Mouse (Mus musculus) hindbrain, postnatal 0 days (tissue): Measurements from ENCODE around the gene Syt11. TPM values are rescaled to one million over a fixed set of nuclear protein-coding genes. Genes with fewer than 3 reads are reported as not detected.

Experiments used
- ATAC-seq: fragments of 200-750 bp; cut with Nextera tagmentation; 2 replicates; pipeline ENCODE4 v1.8.0; 2017; ENCODE audit warnings: mild to moderate bottlenecking, moderate TSS enrichment, moderate library complexity
- DNase-seq: peaks from one replicate; pipeline ENCODE4 v3.0.0-alpha.2; 2015; ENCODE audit warnings: low spot score
- H3K27ac ChIP-seq: fragments of 300-500 bp; sonication (generic); 2 replicates; pipeline ENCODE4 v1.5.1; 2014; ENCODE audit warnings: mild to moderate bottlenecking
- H3K27me3 ChIP-seq: fragments of 300-500 bp; sonication (generic); 2 replicates; pipeline ENCODE4 v1.6.1; 2014; ENCODE audit warnings: low read length, mixed read lengths; ENCODE audit not compliant: insufficient read depth
- H3K36me3 ChIP-seq: fragments of 300-500 bp; sonication (generic); 2 replicates; pipeline ENCODE4 v1.6.1; 2014; ENCODE audit warnings: low read length, mixed read lengths; ENCODE audit not compliant: insufficient read depth
- H3K4me1 ChIP-seq: fragments of 300-500 bp; sonication (generic); 2 replicates; pipeline ENCODE4 v1.6.1; 2014; ENCODE audit warnings: antibody characterized with exemption, low read length, mixed read lengths; ENCODE audit not compliant: insufficient read depth
- H3K4me2 ChIP-seq: fragments of 300-500 bp; sonication (generic); 2 replicates; pipeline ENCODE4 v1.6.1; 2014; ENCODE audit warnings: low read depth, mild to moderate bottlenecking, low read length, moderate library complexity, mixed read lengths
- H3K4me3 ChIP-seq: fragments of 300-500 bp; sonication (generic); 2 replicates; pipeline ENCODE4 v1.5.1; 2014; ENCODE audit warnings: low read length
- H3K9ac ChIP-seq: fragments of 300-500 bp; sonication (generic); replicated peaks from 2 replicates; pipeline ENCODE4 v1.6.1; 2014; ENCODE audit warnings: mild to moderate bottlenecking, low read length, moderate library complexity, mixed read lengths
- H3K9me3 ChIP-seq: fragments of 300-500 bp; sonication (generic); 2 replicates; pipeline ENCODE4 v1.6.1; 2016; ENCODE audit warnings: low read length, mixed read lengths
- CTCF ChIP-seq: IDR thresholded peaks from 2 replicates; pipeline ENCODE4 v1.5.1; 2016; ENCODE audit warnings: antibody characterized with exemption, control low read depth, low read depth
- WGBS: fragments of 180-500 bp; shearing (Covaris S2); extraction: QIAGEN DNeasy Blood & Tissue Kit; methylation state at CpG from one replicate; pipeline ENCODE4 v1.1.7; 2014; 5-methylcytosine and 5-hydroxymethylcytosine counted together
- polyA plus RNA-seq: library from polyadenylated mRNA; unstranded; fragments of >200 nt; fragmentation: Nextera tagmentation; extraction: Ambion mirVana; gene quantifications from 2 replicates; pipeline ENCODE4 v1.2.1, GENCODE M21; 2015
- total RNA-seq: library from RNA; depleted of rRNA; stranded (reverse); fragments of >200 nt; gene quantifications from 2 replicates; pipeline ENCODE4 v1.2.3, GENCODE M21; 2014; rRNA removed

Syt11 gene
- total and polyA plus RNA-seq, 2 experiments from 2014 or later, result 216 to 265 TPM

DNA sequence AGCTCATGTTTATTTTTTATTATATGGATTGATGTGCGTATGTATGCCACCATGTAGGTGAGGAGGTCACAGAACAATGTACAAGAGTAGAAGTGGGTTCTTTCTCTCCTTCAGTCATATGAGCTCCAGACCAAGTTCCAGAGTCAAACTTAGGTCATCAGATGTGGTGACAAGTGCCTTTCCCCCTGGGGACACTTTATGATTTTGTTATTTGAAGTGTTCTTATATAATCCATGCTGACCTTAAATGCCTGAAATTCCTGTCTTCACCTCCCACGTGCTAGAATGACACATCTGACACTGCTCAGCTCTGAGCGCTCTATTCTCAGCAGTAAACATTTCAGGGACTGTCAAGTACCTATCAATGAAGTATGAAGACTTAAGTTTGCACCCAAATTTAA lies 73.7 kb downstream of the Syt11 start:
- Histone ChIP-seq H3K4me1 (no peaks in the 10 kb centered on the region), H3K9me3 (no peaks in the 10 kb centered on the region), H3K9ac (no peak overlapping the region), H3K4me3 (no peak overlapping the region), H3K27me3 (no peaks in the 10 kb centered on the region), H3K36me3 (peaks cover 75% of the 10 kb centered on the region), H3K27ac (no peak overlapping the region), H3K4me2 (no peak overlapping the region)
- no peak for ATAC-seq
- 78% methylated on average over 3 of the region's 3 CpGs for WGBS
- DNase-seq, result no peak
- TF ChIP-seq CTCF, result no peak

DNA sequence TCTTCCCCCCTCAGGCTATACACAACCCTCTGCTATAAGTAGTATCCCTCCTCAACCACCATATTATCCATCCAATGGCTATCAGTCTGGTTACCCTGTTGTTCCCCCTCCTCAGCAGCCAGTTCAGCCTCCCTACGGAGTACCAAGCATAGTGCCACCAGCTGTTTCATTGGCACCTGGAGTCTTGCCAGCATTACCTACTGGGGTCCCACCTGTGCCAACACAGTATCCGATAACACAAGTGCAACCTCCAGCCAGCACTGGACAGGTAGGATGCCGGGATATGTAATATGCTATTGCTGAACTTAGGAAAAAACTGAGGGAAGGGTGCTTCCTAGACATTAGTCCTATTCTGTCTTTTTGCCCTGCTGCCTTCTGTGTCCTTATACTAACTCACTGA lies 74.7 kb downstream of the Syt11 start:
- no peak overlapping the region for H3K4me2 ChIP-seq
- DNase-seq (no peak), ATAC-seq (no peak)
- no peaks in the 10 kb centered on the region for H3K27me3 ChIP-seq
- no peak for TF ChIP-seq CTCF
- 79% methylated on average over 3 of the region's 3 CpGs for WGBS
- no peak overlapping the region for H3K9ac ChIP-seq
- H3K36me3 ChIP-seq, result peaks cover 84% of the 10 kb centered on the region
- no peaks in the 10 kb centered on the region for H3K4me1 ChIP-seq
- no peak overlapping the region for H3K27ac ChIP-seq
- H3K9me3 ChIP-seq, result no peaks in the 10 kb centered on the region
- no peak overlapping the region for H3K4me3 ChIP-seq

DNA sequence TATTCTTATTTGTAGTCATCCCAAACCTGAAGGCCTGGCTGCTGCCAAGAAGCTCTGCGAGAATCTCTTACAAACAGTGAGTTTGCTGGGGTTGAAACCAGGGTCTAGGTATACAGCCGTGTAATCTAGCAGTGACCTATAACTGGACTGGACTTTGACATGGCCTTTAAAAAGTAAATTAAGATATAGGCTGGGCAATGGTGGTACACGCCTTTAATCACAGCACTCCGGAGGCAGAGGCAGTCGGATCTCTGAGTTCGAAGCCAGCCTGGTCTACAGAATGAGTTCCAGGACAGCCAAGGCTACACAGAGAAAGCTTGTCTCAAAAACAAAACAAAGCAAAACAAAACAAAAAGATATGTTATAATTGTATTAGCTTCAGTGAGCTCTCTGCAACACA lies 76.1 kb downstream of the Syt11 start:
- Histone ChIP-seq H3K9ac (no peak overlapping the region), H3K4me2 (no peak overlapping the region), H3K9me3 (no peaks in the 10 kb centered on the region), H3K36me3 (peaks cover 83% of the 10 kb centered on the region), H3K27me3 (no peaks in the 10 kb centered on the region), H3K27ac (no peak overlapping the region), H3K4me1 (no peaks in the 10 kb centered on the region), H3K4me3 (no peak overlapping the region)
- ATAC-seq, result no peak
- 97% methylated on average over 6 of the region's 6 CpGs for WGBS
- TF ChIP-seq CTCF, result no peak
- no peak for DNase-seq

DNA sequence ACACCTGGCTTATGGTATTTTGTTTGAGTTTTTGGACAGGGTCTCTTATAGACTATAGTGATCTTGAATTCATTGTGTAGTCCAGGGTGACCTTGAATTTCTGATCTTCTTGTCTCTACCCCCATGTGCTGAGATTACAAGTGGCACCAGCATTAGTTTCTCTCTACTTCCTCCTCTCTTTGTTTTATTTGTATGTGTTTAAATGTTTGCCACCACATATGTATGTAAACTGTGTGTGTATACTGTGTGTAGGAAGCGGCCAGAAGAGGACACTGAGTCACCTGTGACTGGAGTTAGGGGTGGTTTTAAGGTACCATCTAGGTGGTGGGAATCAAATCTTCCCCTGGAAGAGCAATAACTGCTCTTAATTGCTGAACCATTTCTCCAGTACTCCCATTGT lies 76.9 kb downstream of the Syt11 start:
- no peak for TF ChIP-seq CTCF
- H3K4me3 ChIP-seq, result no peak overlapping the region
- no peak overlapping the region for H3K27ac ChIP-seq
- H3K27me3 ChIP-seq, result no peaks in the 10 kb centered on the region
- no peak for DNase-seq
- WGBS, result 95% methylated on average over 1 of the region's 1 CpGs
- peaks cover 84% of the 10 kb centered on the region for H3K36me3 ChIP-seq
- no peak overlapping the region for H3K9ac ChIP-seq
- H3K4me1 ChIP-seq, result no peaks in the 10 kb centered on the region
- no peak for ATAC-seq
- H3K9me3 ChIP-seq, result no peaks in the 10 kb centered on the region
- no peak overlapping the region for H3K4me2 ChIP-seq

DNA sequence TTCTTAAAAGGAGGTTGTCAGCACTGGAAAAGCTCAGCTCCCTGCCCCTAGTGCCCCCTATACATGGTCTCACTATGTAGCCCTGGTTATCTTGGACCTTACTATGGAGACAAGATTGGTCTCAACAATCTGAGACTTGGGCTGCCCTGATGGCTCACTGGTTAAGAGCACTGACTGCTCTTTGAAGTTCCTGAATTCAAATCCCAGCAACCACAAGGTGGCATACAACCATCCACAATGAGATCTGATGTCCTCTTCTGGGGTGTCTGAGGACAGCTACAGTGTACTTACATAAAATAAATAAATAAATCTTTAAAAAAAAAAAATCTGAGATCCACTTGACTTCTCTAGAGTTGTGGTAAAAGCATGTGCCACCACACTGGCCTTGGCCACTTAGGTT lies 79.4 kb downstream of the Syt11 start:
- Histone ChIP-seq H3K27ac (no peak overlapping the region), H3K4me1 (no peaks in the 10 kb centered on the region), H3K27me3 (no peaks in the 10 kb centered on the region), H3K4me3 (no peak overlapping the region), H3K9ac (no peak overlapping the region), H3K9me3 (no peaks in the 10 kb centered on the region), H3K4me2 (no peak overlapping the region), H3K36me3 (peaks cover 80% of the 10 kb centered on the region)
- DNase-seq (no peak), ATAC-seq (no peak)
- TF ChIP-seq CTCF, result no peak

Other genes with a start within 250 kb of the Syt11 start
- 52.3 and 54.5 TPM in 2 replicates for gene Mex3a, start 242.8 kb downstream of the Syt11 start, total RNA-seq
- 13.9 and 15.3 TPM in 2 replicates for gene Mex3a, start 242.8 kb downstream of the Syt11 start, polyA plus RNA-seq
- not detected in 2 replicates for gene Rab25, start 226.9 kb downstream of the Syt11 start, total RNA-seq
- 0.44 and 1.3 TPM in 2 replicates for gene Rab25, start 226.9 kb downstream of the Syt11 start, polyA plus RNA-seq
- 45.1 and 59.2 TPM in 2 replicates for gene Lamtor2, start 222.1 kb downstream of the Syt11 start, total RNA-seq
- gene Lamtor2, start 222.1 kb downstream of the Syt11 start, polyA plus RNA-seq, result 189 and 198 TPM in 2 replicates
- 119 and 131 TPM in 2 replicates for gene Ubqln4, start 221.4 kb downstream of the Syt11 start, total RNA-seq
- gene Ubqln4, start 221.4 kb downstream of the Syt11 start, polyA plus RNA-seq, result 29.4 and 29.8 TPM in 2 replicates
- 247 and 307 TPM in 2 replicates for gene Ssr2, start 199.3 kb downstream of the Syt11 start, total RNA-seq
- gene Ssr2, start 199.3 kb downstream of the Syt11 start, polyA plus RNA-seq, result 209 and 210 TPM in 2 replicates
- 93.4 and 100 TPM in 2 replicates for gene Arhgef2, start 169.2 kb downstream of the Syt11 start, total RNA-seq
- 56.0 and 57.1 TPM in 2 replicates for gene Arhgef2, start 169.2 kb downstream of the Syt11 start, polyA plus RNA-seq
- not detected in 2 replicates for gene Rxfp4, start 122.0 kb downstream of the Syt11 start, total RNA-seq
- not detected in 2 replicates for gene Rxfp4, start 122.0 kb downstream of the Syt11 start, polyA plus RNA-seq
- 57.9 and 74.4 TPM in 2 replicates for gene Khdc4, start 89.4 kb downstream of the Syt11 start, total RNA-seq
- gene Khdc4, start 89.4 kb downstream of the Syt11 start, polyA plus RNA-seq, result 66.1 and 70.7 TPM in 2 replicates
- 55.6 and 76.7 TPM in 2 replicates for gene Rit1, start 58.3 kb downstream of the Syt11 start, total RNA-seq
- gene Rit1, start 58.3 kb downstream of the Syt11 start, polyA plus RNA-seq, result 68.7 and 69.3 TPM in 2 replicates
- 33.6 and 34.3 TPM in 2 replicates for gene Gon4l, start 60.1 kb upstream of the Syt11 start, total RNA-seq
- gene Gon4l, start 60.1 kb upstream of the Syt11 start, polyA plus RNA-seq, result 7.6 and 8.4 TPM in 2 replicates
- 40.5 and 47.9 TPM in 2 replicates for gene Msto1, start 138.8 kb upstream of the Syt11 start, total RNA-seq
- 45.9 and 48.8 TPM in 2 replicates for gene Msto1, start 138.8 kb upstream of the Syt11 start, polyA plus RNA-seq
- 18.3 and 22.1 TPM in 2 replicates for gene Ash1l, start 175.5 kb upstream of the Syt11 start, total RNA-seq
- gene Ash1l, start 175.5 kb upstream of the Syt11 start, polyA plus RNA-seq, result 14.4 and 16.1 TPM in 2 replicates
- gene Dap3, start 176.0 kb upstream of the Syt11 start, total RNA-seq, result 53.6 and 69.7 TPM in 2 replicates
- 117 and 118 TPM in 2 replicates for gene Dap3, start 176.0 kb upstream of the Syt11 start, polyA plus RNA-seq